Mouse (Mus musculus) limb, embryonic 15.5 days (tissue): ENCODE measurements around the gene Tbata. TPM values are rescaled to one million over a fixed set of nuclear protein-coding genes. Genes with fewer than 3 reads are reported as not detected.

Source experiments
- microRNA-seq: library from miRNA; unstranded; fragments of <30 nt; microRNA quantifications from one replicate; pipeline ENCODE4, GENCODE M21; 2016
- polyA plus RNA-seq: library from polyadenylated mRNA; unstranded; fragments of >200 nt; fragmentation: Nextera tagmentation; extraction: Ambion mirVana; gene quantifications from 2 replicates; pipeline ENCODE4 v1.2.1, GENCODE M21; 2015

The Tbata gene
- polyA plus RNA-seq, 1 experiment from 2014 or later, result 0.42 TPM

Small RNA genes lying within 50 kb of the gene (microRNA-seq; reads per million reads assigned to microRNA genes)
- not detected for gene Gm44308

Other genes with a start within 250 kb of the Tbata start
- gene Pcbd1, start 82.6 kb upstream of the Tbata start, polyA plus RNA-seq, result 11.1 and 15.8 TPM in 2 replicates
- gene Sgpl1, start 24.3 kb upstream of the Tbata start, polyA plus RNA-seq, result 67.8 and 68.3 TPM in 2 replicates
- 4.9 and 6.9 TPM in 2 replicates for gene Adamts14, start 101.5 kb downstream of the Tbata start, polyA plus RNA-seq
- gene Prf1, start 125.9 kb downstream of the Tbata start, polyA plus RNA-seq, result 0.09 TPM in 1 of 2 replicates, not detected in the other
- 22.8 and 23.8 TPM in 2 replicates for gene Pald1, start 211.6 kb downstream of the Tbata start, polyA plus RNA-seq
- gene Nodal, start 246.0 kb downstream of the Tbata start, polyA plus RNA-seq, result 0.13 and 0.24 TPM in 2 replicates